Mouse (Mus musculus): Measurements from ENCODE around the gene Rnd1.

Rnd1 gene

GRCm38 (mm10) chr15:98676940-98677728, at the start of gene Rnd1:
Gene Rnd1 (minus strand): TSS chr15:98677461.
- peak; percentile 92 for DNase-seq (ENCODE audit: low read depth, low spot score)

- no peak for DNase-seq (ENCODE audit: low read depth, low spot score)
Measured at GRCm38 (mm10) chr15:98726746-98727145, 49.5 kb upstream of the Rnd1 start.

GRCm38 (mm10) chr15:98726079-98726478, 48.8 kb upstream of the Rnd1 start:
- DNase-seq (ENCODE audit: low read depth, low spot score): no peak

GRCm38 (mm10) chr15:98724441-98724840, 47.2 kb upstream of the Rnd1 start:
- no peak for DNase-seq (ENCODE audit: low read depth, low spot score)

GRCm38 (mm10) chr15:98722854-98723253, 45.6 kb upstream of the Rnd1 start:
- no peak for DNase-seq (ENCODE audit: low read depth, low spot score)

GRCm38 (mm10) chr15:98722191-98722590, 44.9 kb upstream of the Rnd1 start:
- no peak for DNase-seq (ENCODE audit: low read depth, low spot score)

- DNase-seq (ENCODE audit: low read depth, low spot score): no peak
Measured at GRCm38 (mm10) chr15:98717301-98717700, 40.0 kb upstream of the Rnd1 start.

- no peak for DNase-seq (ENCODE audit: low read depth, low spot score)
Measured at GRCm38 (mm10) chr15:98714230-98714652, 37.0 kb upstream of the Rnd1 start.

GRCm38 (mm10) chr15:98710442-98710841, 33.2 kb upstream of the Rnd1 start:
- DNase-seq (ENCODE audit: low read depth, low spot score): peak; percentile 79

GRCm38 (mm10) chr15:98707766-98708372, 30.6 kb upstream of the Rnd1 start, which contains the start of gene Ccdc65:
Gene Ccdc65 (plus strand): TSS chr15:98708207.
- peak; percentile 88 for DNase-seq (ENCODE audit: low read depth, low spot score)

GRCm38 (mm10) chr15:98704312-98704711, 27.1 kb upstream of the Rnd1 start:
- no peak for DNase-seq (ENCODE audit: low read depth, low spot score)

- peak; percentile 85 for DNase-seq (ENCODE audit: low read depth, low spot score)
Measured at GRCm38 (mm10) chr15:98699190-98700105, 22.2 kb upstream of the Rnd1 start.

GRCm38 (mm10) chr15:98696216-98696615, 19.0 kb upstream of the Rnd1 start:
- no peak for DNase-seq (ENCODE audit: low read depth, low spot score)

GRCm38 (mm10) chr15:98695726-98696125, 18.5 kb upstream of the Rnd1 start:
- DNase-seq (ENCODE audit: low read depth, low spot score): no peak

GRCm38 (mm10) chr15:98692171-98692715, 15.0 kb upstream of the Rnd1 start:
- no peak for DNase-seq (ENCODE audit: low read depth, low spot score)

GRCm38 (mm10) chr15:98691486-98692147, 14.4 kb upstream of the Rnd1 start:
- DNase-seq (ENCODE audit: low read depth, low spot score): no peak

GRCm38 (mm10) chr15:98689682-98690081, 12.4 kb upstream of the Rnd1 start:
- DNase-seq (ENCODE audit: low read depth, low spot score): no peak

GRCm38 (mm10) chr15:98685926-98686325, 8.7 kb upstream of the Rnd1 start:
- DNase-seq (ENCODE audit: low read depth, low spot score): peak; percentile 27

- DNase-seq (ENCODE audit: low read depth, low spot score): no peak
Measured at GRCm38 (mm10) chr15:98683746-98684145, 6.5 kb upstream of the Rnd1 start.

GRCm38 (mm10) chr15:98683177-98683576, 5.9 kb upstream of the Rnd1 start:
- DNase-seq (ENCODE audit: low read depth, low spot score): no peak

- no peak for DNase-seq (ENCODE audit: low read depth, low spot score)
Measured at GRCm38 (mm10) chr15:98681633-98682032, 4.4 kb upstream of the Rnd1 start.
